Mouse (Mus musculus): ENCODE measurements around the gene Creg2.
"Not testable (repeated sequence)": the region's sequence is repeated elsewhere in the genome, so short reads cannot be mapped to it uniquely, and the experiment has no call there.

Creg2 gene

DNA sequence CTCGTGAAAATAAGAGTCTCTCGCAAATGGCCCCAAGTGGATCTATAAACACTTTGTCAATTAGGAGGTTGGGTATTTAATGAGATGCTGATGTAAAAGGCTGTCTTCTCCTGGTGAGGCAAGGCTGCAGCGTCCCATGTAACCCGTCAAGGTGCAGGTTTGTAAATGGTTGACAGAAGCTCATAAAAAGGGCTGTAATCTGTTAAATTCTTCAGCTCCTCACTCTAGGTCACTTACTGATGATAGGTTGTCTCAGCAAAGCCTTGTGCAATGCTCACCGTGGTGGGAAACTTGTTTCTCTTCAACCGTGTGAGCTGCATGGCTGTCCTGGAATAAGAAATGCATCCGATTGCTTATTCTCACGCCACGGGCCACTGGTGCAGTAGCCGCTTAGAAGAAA is 57.4 kb downstream of the Creg2 start:
- DNase-seq, result no peak

GRCm38 (mm10) chr1:39592090-39592489 is 59.2 kb downstream of the Creg2 start:
- no peak for DNase-seq

DNA sequence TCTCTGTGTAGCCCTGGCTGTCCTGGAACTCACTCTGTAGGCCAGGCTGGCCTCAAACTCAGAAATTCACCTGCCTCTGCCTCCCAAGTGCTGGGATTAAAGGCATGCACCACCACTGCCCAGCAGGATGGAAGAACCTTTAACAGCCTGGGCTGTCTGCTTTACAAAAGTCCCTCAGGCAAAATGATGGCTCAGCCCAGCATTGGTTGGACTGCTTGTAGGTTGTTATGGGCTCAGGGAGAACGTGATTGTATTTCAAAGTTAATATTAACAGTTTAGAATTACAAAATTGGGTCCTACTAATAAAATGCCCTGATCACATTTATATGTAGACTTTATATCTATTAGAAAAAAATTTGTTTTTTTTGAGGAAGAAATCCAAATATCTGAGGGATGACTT is 59.7 kb downstream of the Creg2 start:
- DNase-seq, result not testable (repeated sequence)

- no peak for DNase-seq
Observed at GRCm38 (mm10) chr1:39590193-39590592, 61.1 kb downstream of the Creg2 start.

GRCm38 (mm10) chr1:39585416-39585815 is 65.9 kb downstream of the Creg2 start:
- no peak for DNase-seq

DNA sequence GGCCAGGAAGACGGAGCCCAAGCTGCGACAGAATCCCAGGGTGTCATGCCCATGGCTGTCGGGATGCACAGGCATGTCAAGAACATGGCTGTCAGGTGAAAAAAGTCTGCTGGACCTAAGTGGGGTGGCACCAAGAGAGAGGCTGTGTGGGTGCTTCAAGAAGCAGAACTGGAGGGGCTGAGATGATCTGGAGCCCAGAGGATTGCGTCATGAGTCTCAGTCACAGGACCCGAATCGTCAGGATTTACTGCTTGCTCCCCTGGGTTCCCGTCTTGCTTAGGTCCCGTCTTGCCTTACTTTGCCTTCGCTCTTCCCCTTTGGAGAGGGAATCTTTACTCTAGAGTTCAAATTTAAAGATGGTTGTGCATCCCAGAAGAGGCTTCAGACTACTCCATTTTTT is 68.1 kb downstream of the Creg2 start:
- no peak for DNase-seq

DNA sequence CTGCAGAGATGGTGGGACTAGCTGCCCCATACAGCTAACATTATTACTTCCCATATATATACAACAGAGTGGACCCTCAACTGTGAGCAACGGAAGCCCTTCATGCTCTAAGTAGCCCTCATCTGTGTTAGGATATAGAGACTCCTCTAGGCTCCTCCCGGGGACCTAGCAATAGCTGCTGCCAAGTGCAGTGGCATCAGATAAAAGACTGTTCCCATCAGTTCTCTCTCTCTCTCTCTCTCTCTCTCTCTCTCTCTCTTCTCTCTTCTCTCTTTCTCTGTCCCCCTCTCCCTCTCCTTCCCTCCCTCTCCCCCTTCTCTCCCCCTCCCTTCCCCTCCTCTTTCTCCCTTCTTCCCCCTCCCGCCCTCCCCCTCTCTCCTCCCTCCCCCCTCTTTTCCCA is 70.1 kb downstream of the Creg2 start:
- no peak for DNase-seq

DNA sequence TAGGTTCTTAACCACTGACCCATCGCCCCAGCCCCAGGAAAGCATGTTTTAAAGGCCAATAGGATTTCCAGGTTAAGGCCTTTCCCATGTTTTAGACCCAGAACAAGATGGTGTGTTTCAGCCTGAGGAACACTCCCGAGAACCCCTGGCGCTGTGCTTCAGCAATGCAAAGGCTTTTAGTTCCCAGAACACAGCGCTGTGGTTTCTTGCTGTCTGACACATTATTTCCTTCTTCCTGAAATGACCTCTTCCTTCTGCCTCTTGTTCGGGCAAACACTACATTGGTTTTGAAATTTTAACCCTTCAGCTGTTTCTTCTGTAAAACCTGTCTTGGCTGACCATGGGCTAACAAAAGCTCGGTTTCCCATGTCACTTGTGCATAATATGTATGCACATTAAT is 72.1 kb downstream of the Creg2 start:
- no peak for DNase-seq

DNA sequence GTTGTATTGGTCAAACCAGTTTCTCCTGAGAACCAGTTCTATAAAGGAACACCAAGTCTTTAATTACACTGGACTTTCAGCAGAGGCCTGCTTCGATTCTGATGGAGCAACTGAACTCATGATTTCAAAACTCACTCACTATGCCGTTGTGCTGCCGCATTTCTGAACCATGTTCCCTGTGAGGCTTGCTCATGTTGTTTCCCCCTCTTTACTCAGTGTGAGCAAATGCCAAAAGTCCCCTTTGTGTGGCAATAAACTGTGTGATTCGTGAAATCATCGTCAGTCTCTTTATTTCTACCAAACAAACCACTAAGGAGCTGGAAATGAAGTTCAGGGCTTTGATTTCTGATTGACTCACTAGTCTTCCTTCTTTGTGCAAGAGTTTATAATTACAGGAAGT is 72.8 kb downstream of the Creg2 start:
- DNase-seq, result no peak

- DNase-seq, result peak; percentile 100
Observed at GRCm38 (mm10) chr1:39577253-39577705, 74.0 kb downstream of the Creg2 start, which contains the start of gene Rnf149. Gene Rnf149 (minus strand): TSS chr1:39577405.

- DNase-seq, result peak; percentile 84
Observed at GRCm38 (mm10) chr1:39576431-39577243, 74.6 kb downstream of the Creg2 start.

DNA sequence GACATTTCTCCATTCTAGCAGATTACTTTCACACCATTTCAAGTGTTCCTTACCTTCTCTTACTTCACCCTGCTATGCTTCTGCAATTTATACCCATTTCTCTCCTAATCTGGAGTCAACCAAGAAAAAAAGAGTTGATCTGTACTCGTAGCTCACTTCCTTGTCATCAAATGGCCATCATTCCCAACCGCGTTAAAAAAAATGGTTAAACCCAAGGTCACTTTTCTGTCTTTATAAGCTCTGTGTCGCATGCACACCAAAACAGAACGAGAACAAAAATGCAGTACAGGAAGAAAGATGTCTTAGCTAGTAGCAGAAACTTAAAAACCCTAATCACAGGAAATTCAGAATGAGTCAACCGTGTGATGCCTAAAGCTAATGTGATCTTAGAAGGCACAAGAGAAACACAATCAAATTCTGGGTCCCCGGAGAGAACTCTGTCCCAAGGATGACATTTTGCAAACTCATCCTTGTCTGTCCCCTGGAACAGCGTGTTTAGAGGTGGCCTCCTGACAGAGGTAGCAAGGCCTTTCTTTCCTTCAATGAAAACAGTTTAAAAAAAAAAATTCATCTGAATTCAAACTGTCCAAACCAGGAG is 75.4 kb downstream of the Creg2 start:
- no peak for DNase-seq

- DNase-seq, result no peak
Observed at GRCm38 (mm10) chr1:39573890-39574289, 77.4 kb downstream of the Creg2 start.

- no peak for DNase-seq
Observed at GRCm38 (mm10) chr1:39571653-39572052, 79.6 kb downstream of the Creg2 start.
